Mouse (Mus musculus): ENCODE data around the gene Sar1a. TPM values are rescaled to one million over a fixed set of nuclear protein-coding genes. Genes with fewer than 3 reads are reported as not detected.

Sar1a gene
- 168 TPM for polyA plus RNA-seq (2015; fragmentation: Illumina TruSeq; extraction: RNeasy Lipid Tissue Mini Kit (QIAGEN cat#74804); ENCODE audit: insufficient read depth, low replicate concordance)

GRCm38 (mm10) chr10:61680015-61680913 is at the start of gene Sar1a:
Gene Sar1a (plus strand): TSS chr10:61680299.

DNA sequence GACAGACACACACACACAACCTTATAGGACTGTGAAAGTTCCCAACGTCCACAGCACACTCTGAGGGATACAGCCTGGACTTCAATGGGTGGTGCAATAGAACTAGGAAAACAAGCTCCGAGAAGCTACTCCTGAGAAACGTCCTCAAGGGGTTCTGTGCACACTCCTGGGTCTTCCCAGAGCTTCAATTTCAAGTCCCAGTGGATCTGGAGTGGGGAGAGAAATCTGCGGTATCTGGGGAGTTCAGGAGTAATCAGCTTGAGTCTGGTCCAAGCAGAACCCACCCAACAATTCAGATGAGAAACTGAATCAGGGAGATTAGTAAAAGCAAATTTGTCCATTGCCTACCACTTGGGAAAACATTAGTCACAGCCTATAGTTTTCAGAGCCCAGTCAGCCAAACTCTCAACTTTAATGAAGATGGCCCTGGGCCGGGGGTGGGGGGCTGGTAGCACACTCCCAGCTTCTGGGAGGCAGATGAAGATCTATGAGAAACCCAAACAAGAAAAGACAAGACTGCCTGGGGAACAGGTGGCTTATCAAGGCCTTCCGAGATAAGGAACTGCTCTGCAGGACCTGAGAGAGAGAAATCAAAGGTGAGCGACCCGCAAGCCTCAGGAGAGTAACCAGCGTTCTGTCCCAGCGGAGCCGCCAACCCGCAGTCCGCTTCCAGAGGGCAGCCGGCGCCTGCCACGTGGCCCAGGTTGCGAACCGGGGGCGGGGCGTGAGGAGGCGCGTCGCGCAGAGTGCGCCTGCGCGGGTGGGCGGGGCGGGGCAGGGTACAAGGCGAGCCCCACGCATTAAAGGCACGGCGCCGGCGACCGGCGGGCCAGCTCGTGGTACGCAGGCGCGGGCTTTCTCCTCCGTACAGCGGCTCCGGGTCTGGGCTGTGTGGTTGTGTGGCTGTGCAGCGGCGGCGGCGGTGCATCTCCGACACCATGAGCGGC is 32.0 kb upstream of the Sar1a start, which contains the start of gene Ppa1:
Ppa1 (plus strand) TSS at position 763 of the 947 bp plus-strand sequence.

DNA sequence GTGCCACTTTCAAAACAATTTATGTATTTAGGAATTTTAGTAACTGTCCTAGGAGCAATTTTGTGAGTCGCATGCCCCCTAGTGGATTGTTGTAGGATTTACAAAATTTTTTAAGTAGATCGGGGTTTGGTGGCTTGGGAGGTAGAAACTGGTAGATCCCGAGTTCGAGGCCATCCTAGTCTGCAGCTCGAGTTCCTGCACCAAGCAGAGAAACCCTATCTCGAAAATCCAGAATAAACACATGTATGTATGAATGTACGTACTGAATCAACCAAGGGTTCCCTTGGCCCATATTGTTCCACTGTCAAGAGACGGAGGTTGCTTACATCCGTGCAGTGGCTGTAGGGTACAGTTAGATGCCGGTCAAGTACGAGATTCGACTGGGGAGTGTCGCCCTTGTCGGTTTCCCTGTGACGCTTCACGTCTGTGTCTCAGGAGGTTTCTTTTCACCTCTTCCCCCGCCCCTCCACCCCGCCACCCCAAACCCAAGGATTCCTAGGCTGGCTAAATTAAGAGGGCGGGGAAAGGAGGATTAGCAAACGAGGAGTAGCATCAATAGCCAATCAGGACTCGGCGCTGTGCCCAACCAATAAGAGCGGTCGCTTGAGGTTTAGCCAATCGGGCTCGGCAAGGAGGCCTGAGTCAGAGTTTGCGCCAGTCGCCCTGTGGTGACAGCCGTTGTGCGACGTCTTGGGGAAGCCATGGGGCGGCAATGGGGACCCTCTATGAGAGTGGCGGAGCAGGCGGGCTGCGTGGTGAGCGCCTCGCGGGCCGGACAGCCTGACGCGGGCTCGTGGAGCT is 15.0 kb downstream of the Sar1a start, which contains the start of gene Tysnd1:
Tysnd1 (plus strand) TSS at position 645 of the 801 bp plus-strand sequence.

GRCm38 (mm10) chr10:61714771-61715461 is 34.8 kb downstream of the Sar1a start, which contains the start of gene Aifm2:
Gene Aifm2 (plus strand): TSS chr10:61715263.

Other genes with a start within 250 kb of the Sar1a start
- gene Eif4ebp2, start 227.6 kb upstream of the Sar1a start, polyA plus RNA-seq (2015; fragmentation: Illumina TruSeq; extraction: RNeasy Lipid Tissue Mini Kit (QIAGEN cat#74804); ENCODE audit: insufficient read depth, low replicate concordance), result 99.6 TPM
- 5.6 TPM for gene Lrrc20, start 204.5 kb upstream of the Sar1a start, polyA plus RNA-seq (2015; fragmentation: Illumina TruSeq; extraction: RNeasy Lipid Tissue Mini Kit (QIAGEN cat#74804); ENCODE audit: insufficient read depth, low replicate concordance)
- not detected for gene Npffr1, start 84.8 kb upstream of the Sar1a start, polyA plus RNA-seq (2015; fragmentation: Illumina TruSeq; extraction: RNeasy Lipid Tissue Mini Kit (QIAGEN cat#74804); ENCODE audit: insufficient read depth, low replicate concordance)
- gene Ppa1, start 31.7 kb upstream of the Sar1a start, polyA plus RNA-seq (2015; fragmentation: Illumina TruSeq; extraction: RNeasy Lipid Tissue Mini Kit (QIAGEN cat#74804); ENCODE audit: insufficient read depth, low replicate concordance), result 33.8 TPM
- 8.8 TPM for gene Tysnd1, start 15.2 kb downstream of the Sar1a start, polyA plus RNA-seq (2015; fragmentation: Illumina TruSeq; extraction: RNeasy Lipid Tissue Mini Kit (QIAGEN cat#74804); ENCODE audit: insufficient read depth, low replicate concordance)
- gene Aifm2, start 35.0 kb downstream of the Sar1a start, polyA plus RNA-seq (2015; fragmentation: Illumina TruSeq; extraction: RNeasy Lipid Tissue Mini Kit (QIAGEN cat#74804); ENCODE audit: insufficient read depth, low replicate concordance), result 2.7 TPM
- gene H2afy2, start 103.8 kb downstream of the Sar1a start, polyA plus RNA-seq (2015; fragmentation: Illumina TruSeq; extraction: RNeasy Lipid Tissue Mini Kit (QIAGEN cat#74804); ENCODE audit: insufficient read depth, low replicate concordance), result 1.4 TPM